In genomic region chr7:141447110-141447991, GRCm38 (mm10) we compare ENCODE assay signal across 8 mouse cellular contexts. TPM values are rescaled to one million over a fixed set of nuclear protein-coding genes. Genes with fewer than 3 reads are reported as not detected.
DNase-seq lines count a peak whose midpoint lies in the region; ATAC-seq lines count a peak whose summit lies in the region.

TSS of gene Rplp2 (plus strand) at chr7:141447370.

- peak within 1 kb of the TSS; percentile 91 for H3K4me2 ChIP-seq in embryonic facial prominence, embryonic 14.5 days (ENCODE audit: low read depth, low read length)
- peak within 1 kb of the TSS; percentile 58 for H3K4me2 ChIP-seq in kidney, embryonic 14.5 days (replicated peaks; ENCODE audit: low read depth, low read length)
- H3K4me2 ChIP-seq in limb, embryonic 15.5 days = peak within 1 kb of the TSS; percentile 53

- H3K9me3 ChIP-seq in embryonic facial prominence, embryonic 14.5 days (ENCODE audit: control insufficient read depth, low read length) = no peaks in the 10 kb centered on the region
- H3K9me3 ChIP-seq in kidney, embryonic 14.5 days (ENCODE audit: control insufficient read depth, low read length) = no peaks in the 10 kb centered on the region
- H3K9me3 ChIP-seq in limb, embryonic 15.5 days = no peaks in the 10 kb centered on the region

- peak within 1 kb of the TSS; percentile 93 for H3K9ac ChIP-seq in embryonic facial prominence, embryonic 14.5 days (ENCODE audit: low read depth, low read length)
- peak within 1 kb of the TSS; percentile 94 for H3K9ac ChIP-seq in kidney, embryonic 14.5 days (ENCODE audit: low read depth, low read length)
- peak within 1 kb of the TSS; percentile 81 for H3K9ac ChIP-seq in limb, embryonic 15.5 days

- DNase-seq in 3T3-L1 (ENCODE audit: low read depth, low spot score) = peak; percentile 96
- DNase-seq in adrenal gland, postnatal 4 days (ENCODE audit: low spot score in 2 of 2) = peak; percentile 89
- DNase-seq in embryonic facial prominence, embryonic 14.5 days (ENCODE audit: low spot score) = peak; percentile 99
- peak; percentile 95 for DNase-seq in heart, adult 8-10 months (ENCODE audit: low spot score)
- peak; percentile 79 to 92 for DNase-seq in monocyte, adult 2 months (ENCODE audit: low read depth in 1 of 2, low spot score in 2 of 2)
- DNase-seq in spleen, postnatal 36 days (ENCODE audit: low spot score in 2 of 2) = peak; percentile 93 to 94

- under 1% methylated on average over 41 of the region's 63 CpGs for WGBS in embryonic facial prominence, embryonic 14.5 days
- under 1% methylated on average over 63 of the region's 63 CpGs for WGBS in kidney, embryonic 14.5 days
- under 1% methylated on average over 63 of the region's 63 CpGs for WGBS in limb, embryonic 15.5 days

- no peaks in the 10 kb centered on the region for H3K27me3 ChIP-seq in embryonic facial prominence, embryonic 14.5 days (replicated peaks; ENCODE audit: control insufficient read depth, insufficient read depth, low read length)
- H3K27me3 ChIP-seq in kidney, embryonic 14.5 days (ENCODE audit: control insufficient read depth, insufficient read depth, low read length) = no peaks in the 10 kb centered on the region
- H3K27me3 ChIP-seq in limb, embryonic 15.5 days = no peaks in the 10 kb centered on the region

- peak; percentile 92 for ATAC-seq in embryonic facial prominence, embryonic 14.5 days (ENCODE audit: low read depth)
- peak; percentile 91 for ATAC-seq in kidney, embryonic 14.5 days (ENCODE audit: low FRiP score, low TSS enrichment)
- ATAC-seq in limb, embryonic 15.5 days (ENCODE audit: insufficient number of reproducible peaks, low FRiP score, low TSS enrichment, low read depth) = peak; percentile 90

- H3K36me3 ChIP-seq in embryonic facial prominence, embryonic 14.5 days (ENCODE audit: control insufficient read depth, insufficient read depth, low read length) = peaks cover 40% of the 10 kb centered on the region
- peaks cover 39% of the 10 kb centered on the region for H3K36me3 ChIP-seq in kidney, embryonic 14.5 days (ENCODE audit: control insufficient read depth, insufficient read depth, low read length)
- peaks cover 39% of the 10 kb centered on the region for H3K36me3 ChIP-seq in limb, embryonic 15.5 days

- H3K27ac ChIP-seq in embryonic facial prominence, embryonic 14.5 days (replicated peaks; ENCODE audit: low read depth, low read length) = peak within 1 kb of the TSS; percentile 86
- H3K27ac ChIP-seq in kidney, embryonic 14.5 days (ENCODE audit: low read depth, low read length) = peak within 1 kb of the TSS; percentile 74
- peak within 1 kb of the TSS; percentile 90 for H3K27ac ChIP-seq in limb, embryonic 15.5 days

- peak within 1 kb of the TSS; percentile 85 for H3K4me3 ChIP-seq in embryonic facial prominence, embryonic 14.5 days (ENCODE audit: low read depth, low read length)
- H3K4me3 ChIP-seq in kidney, embryonic 14.5 days (ENCODE audit: low read length) = peak within 1 kb of the TSS; percentile 86
- H3K4me3 ChIP-seq in limb, embryonic 15.5 days = peak within 1 kb of the TSS; percentile 88

- H3K4me1 ChIP-seq in embryonic facial prominence, embryonic 14.5 days (ENCODE audit: control insufficient read depth, insufficient read depth, low read length) = peaks cover 21% of the 10 kb centered on the region
- H3K4me1 ChIP-seq in kidney, embryonic 14.5 days (ENCODE audit: control insufficient read depth, insufficient read depth, low read length) = peaks cover 23% of the 10 kb centered on the region
- peaks cover 36% of the 10 kb centered on the region for H3K4me1 ChIP-seq in limb, embryonic 15.5 days

RNA-seq across cellular contexts. Expression of gene Rplp2, which starts in this region (rescaled TPM):
- total RNA-seq in adrenal gland, postnatal 4 days (2021) = 1,000 to 10,000 TPM; 1,329 to 1,362 TPM
- 1,283 and 1,386 TPM in 2 replicates for polyA plus RNA-seq in embryonic facial prominence, embryonic 14.5 days (2014; fragmentation: Nextera tagmentation; extraction: Ambion mirVana)
- 100 to 1,000 TPM; 796 to 941 (median 846) TPM for total RNA-seq in heart, adult 8-10 months (2022)
- polyA plus RNA-seq in kidney, embryonic 14.5 days (2014; fragmentation: Nextera tagmentation; extraction: Ambion mirVana) = 1,491 and 1,701 TPM in 2 replicates
- polyA plus RNA-seq in limb, embryonic 15.5 days (2015; fragmentation: Nextera tagmentation; extraction: Ambion mirVana) = 1,100 and 1,341 TPM in 2 replicates

Comparison
In these comparisons a context has a peak if more than half of its experiments do, and no peak if none do; other contexts are left out.
1. Peak in every context shown above with its lines: DNase-seq, ATAC-seq, H3K4me3 ChIP-seq and H3K27ac ChIP-seq.